Mouse (Mus musculus) CH12.LX (cell line): ENCODE measurements around the gene Aspg.

Experiments
- CHD2 ChIP-seq: IDR thresholded peaks from 2 replicates; pipeline ENCODE4 v1.6.1; 2011; ENCODE audit warnings: low read length, improper control_type of control experiment
- CTCF ChIP-seq, 2 experiments: IDR thresholded peaks in 1 of 2; conservative IDR thresholded peaks in 1 of 2; 2 replicates each; pipeline ENCODE4 v1.5.1; 2011 to 2012; ENCODE audit warnings: low read depth in 2 of 2, low read length in 2 of 2, improper control_type of control experiment in 1 of 2, inconsistent platforms in 1 of 2, mild to moderate bottlenecking in 1 of 2, moderate library complexity in 1 of 2
- EP300 ChIP-seq: IDR thresholded peaks from 2 replicates; pipeline ENCODE4 v1.6.1; 2011; ENCODE audit warnings: low read length, improper control_type of control experiment
- MAX ChIP-seq: IDR thresholded peaks from 2 replicates; pipeline ENCODE4 v1.6.1; 2011; ENCODE audit warnings: low read length, improper control_type of control experiment
- MYC ChIP-seq: IDR thresholded peaks from 2 replicates; pipeline ENCODE4 v1.6.1; 2011; ENCODE audit warnings: low read depth, mild to moderate bottlenecking, improper control_type of control experiment, low read length
- NRF1 ChIP-seq: IDR thresholded peaks from 2 replicates; pipeline ENCODE4 v1.6.1; 2014; ENCODE audit warnings: low read depth, mild to moderate bottlenecking, inconsistent platforms, low read length, improper control_type of control experiment, moderate library complexity
- USF1 ChIP-seq: IDR thresholded peaks from 2 replicates; pipeline ENCODE4 v1.6.1; 2014; ENCODE audit warnings: low read depth, mild to moderate bottlenecking, inconsistent platforms, low read length, improper control_type of control experiment
- ZC3H11A ChIP-seq: IDR thresholded peaks from 2 replicates; pipeline ENCODE4 v1.6.1; 2012; ENCODE audit warnings: low read depth, mild to moderate bottlenecking, inconsistent platforms, low read length, improper control_type of control experiment

- no peak for TF ChIP-seq EP300
- TF ChIP-seq CTCF (conservative IDR thresholded peaks at IDR 0.05 in 1 of 2, IDR thresholded peaks at IDR 0.05 in 1 of 2; ENCODE audit: low read depth in 2 of 2, low read length in 2 of 2): no peak
- no peak for TF ChIP-seq USF1
- TF ChIP-seq MAX: no peak
- TF ChIP-seq MYC: no peak
- TF ChIP-seq NRF1: no peak
- TF ChIP-seq ZC3H11A: no peak
- TF ChIP-seq CHD2: no peak
Observed at GRCm38 (mm10) chr12:112080911-112081310, 25.6 kb upstream of the Aspg start.
